Comparison of ENCODE assay signal across 11 mouse cellular contexts in the genomic region with DNA sequence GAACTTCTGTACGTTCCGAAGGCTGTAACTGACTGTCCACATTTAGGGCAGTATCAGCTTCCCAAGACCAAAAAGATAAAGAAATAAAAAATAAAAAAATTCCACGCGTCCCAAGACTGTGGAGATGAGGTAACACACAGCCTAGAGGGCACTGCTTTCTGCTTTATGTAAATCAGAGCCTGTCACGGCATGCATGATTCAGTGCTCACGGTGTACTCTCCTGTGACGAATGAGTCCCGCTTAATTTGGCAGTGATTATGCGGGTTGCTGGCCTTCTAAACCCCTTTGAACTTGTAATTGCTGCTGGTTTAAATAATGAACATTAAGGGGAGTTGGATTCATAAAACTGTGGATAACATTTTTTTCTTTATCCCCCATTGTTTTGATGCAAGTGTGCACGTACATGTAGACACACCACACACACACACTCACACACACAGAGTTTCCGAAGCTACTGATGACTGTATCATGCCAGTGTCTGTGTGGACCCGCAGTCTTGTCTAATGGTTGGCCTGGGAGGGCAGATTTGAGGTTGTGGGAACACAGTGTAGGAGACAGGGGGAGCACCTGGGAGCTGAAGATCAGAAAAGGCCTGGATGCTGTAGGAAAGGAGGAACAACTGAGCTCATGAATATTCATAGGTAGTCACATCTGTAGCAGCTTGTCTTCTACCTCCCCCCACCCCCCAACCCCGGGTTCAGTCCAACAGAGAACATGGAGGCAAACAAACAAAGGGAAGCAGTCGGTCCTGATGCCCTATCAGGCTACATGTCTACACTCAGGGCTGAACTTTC.
A peak's percentile ranks its signal among the peaks of the same experiment; 100 is the strongest.
DNase-seq lines count a peak whose midpoint lies in the region; ATAC-seq and TF ChIP-seq lines count a peak whose summit lies in the region.
"Had no signal": no experiment of that assay in that cellular context is flagged by ENCODE, and none has a peak within 500 bp of the region (broad histone marks: within the 10 kb centered on the region; RNA-seq: fewer than 3 reads in every experiment).

No protein-coding gene starts in this region.

- H3K36me3 ChIP-seq in limb, embryonic 12.5 days = no peaks in the 10 kb centered on the region
- H3K36me3 ChIP-seq in limb, embryonic 10.5 days = peaks cover 26% of the 10 kb centered on the region
- H3K36me3 ChIP-seq in forebrain, embryonic 13.5 days (ENCODE audit: poor library complexity, severe bottlenecking) = peaks cover 21% of the 10 kb centered on the region
- peaks cover 7% of the 10 kb centered on the region; the same call in 1 of the 2 replicates for H3K36me3 ChIP-seq in kidney, postnatal 0 days (ENCODE audit: insufficient read depth, low read length)
- H3K36me3 ChIP-seq in stomach, postnatal 0 days (ENCODE audit: control insufficient read depth, insufficient read depth, low read length) = no peaks in the 10 kb centered on the region

- intact Hi-C loops in gastrocnemius, adult 2 months (cut with DNase I) = no loop called here

- no peak overlapping the region for H3K4me3 ChIP-seq in limb, embryonic 12.5 days (replicated peaks)
- no peak overlapping the region for H3K4me3 ChIP-seq in limb, embryonic 10.5 days
- no peak overlapping the region for H3K4me3 ChIP-seq in forebrain, embryonic 13.5 days
- H3K4me3 ChIP-seq in kidney, postnatal 0 days (replicated peaks; ENCODE audit: low read depth, low read length) = no peak overlapping the region
- no peak overlapping the region for H3K4me3 ChIP-seq in stomach, postnatal 0 days (ENCODE audit: low read depth, low read length)
- no peak overlapping the region for H3K4me3 ChIP-seq in gastrocnemius, adult 2 months
- H3K4me3 ChIP-seq: heart, embryonic 10.5 days; stomach, embryonic 15.5 days had no signal

- H3K27ac ChIP-seq in limb, embryonic 12.5 days = no peak overlapping the region
- H3K27ac ChIP-seq in limb, embryonic 10.5 days = no peak overlapping the region
- peak overlapping the region; percentile 75 for H3K27ac ChIP-seq in forebrain, embryonic 13.5 days
- no peak overlapping the region for H3K27ac ChIP-seq in kidney, postnatal 0 days
- H3K27ac ChIP-seq in stomach, postnatal 0 days (replicated peaks) = 0 out of 2 replicates have a peak overlapping the region, but pooled peaks have one; percentile 18
- H3K27ac ChIP-seq in gastrocnemius, adult 2 months = no peak overlapping the region
- H3K27ac ChIP-seq: heart, embryonic 10.5 days; stomach, embryonic 15.5 days had no signal

- no peaks in the 10 kb centered on the region for H3K9me3 ChIP-seq in limb, embryonic 12.5 days
- no peaks in the 10 kb centered on the region for H3K9me3 ChIP-seq in limb, embryonic 10.5 days (replicated peaks)
- H3K9me3 ChIP-seq in forebrain, embryonic 13.5 days (replicated peaks) = no peaks in the 10 kb centered on the region
- H3K9me3 ChIP-seq in kidney, postnatal 0 days (replicated peaks; ENCODE audit: low read length) = no peaks in the 10 kb centered on the region
- no peaks in the 10 kb centered on the region for H3K9me3 ChIP-seq in stomach, postnatal 0 days (ENCODE audit: control insufficient read depth, low read length)
- H3K9me3 ChIP-seq: heart, embryonic 10.5 days; stomach, embryonic 15.5 days had no signal

- DNase-seq in limb, embryonic 10.5 days (ENCODE audit: low spot score) = no peak
- peak; percentile 49 for DNase-seq in kidney, postnatal 0 days (ENCODE audit: low spot score)
- no peak for DNase-seq in stomach, postnatal 0 days (ENCODE audit: low spot score)
- no peak for DNase-seq in layer of hippocampus, postnatal 14 days (ENCODE audit: low spot score in 2 of 2)
- no peak for DNase-seq in left cerebral cortex, adult 9 months (ENCODE audit: low spot score in 2 of 2)
- no peak for DNase-seq in gastrocnemius, adult 2 months
- DNase-seq: liver, postnatal 0 days had no signal

- H3K4me2 ChIP-seq in limb, embryonic 12.5 days = no peak overlapping the region
- H3K4me2 ChIP-seq in forebrain, embryonic 13.5 days = peak overlapping the region; percentile 12; the same call in 1 of the 2 replicates
- H3K4me2 ChIP-seq in kidney, postnatal 0 days (ENCODE audit: low read length) = no peak overlapping the region
- H3K4me2 ChIP-seq in stomach, postnatal 0 days (replicated peaks; ENCODE audit: low read depth) = no peak overlapping the region
- H3K4me2 ChIP-seq: stomach, embryonic 15.5 days had no signal

- 0 out of 2 replicates have a peak, but pooled peaks have one; percentile 52 for ATAC-seq in limb, embryonic 12.5 days (ENCODE audit: insufficient number of reproducible peaks, insufficient read depth, low FRiP score, low TSS enrichment, low read depth)
- ATAC-seq in forebrain, embryonic 13.5 days = peak; percentile 81
- peak; percentile 85 for ATAC-seq in kidney, postnatal 0 days (replicated peaks; ENCODE audit: low FRiP score, low read depth)
- ATAC-seq in stomach, postnatal 0 days (ENCODE audit: low FRiP score, low TSS enrichment) = peak; percentile 56; the same call in 1 of the 2 replicates
- ATAC-seq: liver, postnatal 0 days had no signal

- peaks cover 5% of the 10 kb centered on the region; the same call in 1 of the 2 replicates for H3K27me3 ChIP-seq in limb, embryonic 12.5 days
- H3K27me3 ChIP-seq in limb, embryonic 10.5 days (ENCODE audit: low read depth, poor library complexity, severe bottlenecking) = no peaks in the 10 kb centered on the region
- H3K27me3 ChIP-seq in forebrain, embryonic 13.5 days = no peaks in the 10 kb centered on the region
- H3K27me3 ChIP-seq in kidney, postnatal 0 days (ENCODE audit: insufficient read depth, low read length) = no peaks in the 10 kb centered on the region
- H3K27me3 ChIP-seq in stomach, postnatal 0 days (ENCODE audit: control insufficient read depth, insufficient read depth, low read length) = no peaks in the 10 kb centered on the region
- H3K27me3 ChIP-seq: stomach, embryonic 15.5 days had no signal

- H3K9ac ChIP-seq in limb, embryonic 12.5 days (replicated peaks) = no peak overlapping the region
- H3K9ac ChIP-seq in forebrain, embryonic 13.5 days = no peak overlapping the region
- no peak overlapping the region for H3K9ac ChIP-seq in kidney, postnatal 0 days (ENCODE audit: low read depth, low read length)
- no peak overlapping the region for H3K9ac ChIP-seq in stomach, postnatal 0 days (ENCODE audit: low read length)
- H3K9ac ChIP-seq: liver, postnatal 0 days; stomach, embryonic 15.5 days had no signal

- H3K4me1 ChIP-seq in limb, embryonic 12.5 days (replicated peaks) = peaks cover 17% of the 10 kb centered on the region; the same call in 1 of the 2 replicates
- peaks cover 25% of the 10 kb centered on the region for H3K4me1 ChIP-seq in limb, embryonic 10.5 days
- H3K4me1 ChIP-seq in forebrain, embryonic 13.5 days = peaks cover 51% of the 10 kb centered on the region
- H3K4me1 ChIP-seq in kidney, postnatal 0 days (replicated peaks; ENCODE audit: insufficient read depth, low read length) = 0 out of 2 replicates have a peak, but pooled peaks cover 3% of the 10 kb centered on the region
- no peaks in the 10 kb centered on the region for H3K4me1 ChIP-seq in stomach, postnatal 0 days (replicated peaks; ENCODE audit: control insufficient read depth, insufficient read depth)

- 49% methylated on average over 14 of the region's 14 CpGs for WGBS in limb, embryonic 12.5 days
- 64% methylated on average over 14 of the region's 14 CpGs for WGBS in limb, embryonic 10.5 days
- 34% methylated on average over 14 of the region's 14 CpGs for WGBS in forebrain, embryonic 13.5 days
- 37% methylated on average over 14 of the region's 14 CpGs for WGBS in kidney, postnatal 0 days
- WGBS in stomach, postnatal 0 days = 56% methylated on average over 14 of the region's 14 CpGs

- TF ChIP-seq EP300 in stomach, postnatal 0 days (optimal IDR thresholded peaks at IDR 0.05) = peak; percentile 36

- no peak; the same call in 1 of the 2 replicates for TF ChIP-seq CTCF in kidney, postnatal 0 days (IDR thresholded peaks at IDR 0.05; ENCODE audit: low read depth)
- 0 out of 2 replicates have a peak, but pooled peaks have one; percentile 4 for TF ChIP-seq CTCF in stomach, postnatal 0 days (IDR thresholded peaks at IDR 0.05; ENCODE audit: low read depth)
- TF ChIP-seq CTCF in gastrocnemius, adult 2 months (IDR thresholded peaks at IDR 0.05) = no peak

Comparison
In these comparisons a context has a peak if more than half of its experiments do, and no peak if none do; other contexts are left out.
1. H3K27ac ChIP-seq: peak in forebrain, embryonic 13.5 days (single experiment) and stomach, postnatal 0 days (single experiment); none in limb, embryonic 12.5 days (single experiment), limb, embryonic 10.5 days (single experiment), kidney, postnatal 0 days (single experiment) and gastrocnemius, adult 2 months (single experiment).
2. Peak in every context shown above with its lines, with median percentiles within 50 percentile points of each other: ATAC-seq.